Mouse (Mus musculus) midbrain, embryonic 15.5 days (tissue): ENCODE data around the gene Gng7. TPM values are rescaled to one million over a fixed set of nuclear protein-coding genes. Genes with fewer than 3 reads are reported as not detected.

Source experiments
- ATAC-seq: fragments of 200-750 bp; cut with Nextera tagmentation; replicated peaks from 2 replicates; pipeline ENCODE4 v1.8.0; 2017; ENCODE audit warnings: moderate TSS enrichment
- H3K27ac ChIP-seq: fragments of 300-500 bp; sonication (generic); 2 replicates; pipeline ENCODE4 v1.5.1; 2015; ENCODE audit warnings: mild to moderate bottlenecking, inconsistent platforms
- H3K27me3 ChIP-seq: fragments of 300-500 bp; sonication (generic); replicated peaks from 2 replicates; pipeline ENCODE4 v1.6.1; 2015; ENCODE audit warnings: inconsistent platforms
- H3K36me3 ChIP-seq: fragments of 300-500 bp; sonication (generic); replicated peaks from 2 replicates; pipeline ENCODE4 v1.6.1; 2015; ENCODE audit warnings: inconsistent platforms
- H3K4me1 ChIP-seq: fragments of 300-500 bp; sonication (generic); 2 replicates; pipeline ENCODE4 v1.6.1; 2015; ENCODE audit warnings: inconsistent platforms
- H3K4me2 ChIP-seq: fragments of 300-500 bp; sonication (generic); 2 replicates; pipeline ENCODE4 v1.6.1; 2015; ENCODE audit warnings: inconsistent platforms, mild to moderate bottlenecking, moderate library complexity
- H3K4me3 ChIP-seq: fragments of 300-500 bp; sonication (generic); 2 replicates; pipeline ENCODE4 v1.5.1; 2015; ENCODE audit warnings: mild to moderate bottlenecking, inconsistent platforms
- H3K9ac ChIP-seq: fragments of 300-500 bp; sonication (generic); 2 replicates; pipeline ENCODE4 v1.6.1; 2015; ENCODE audit warnings: mild to moderate bottlenecking, inconsistent platforms
- H3K9me3 ChIP-seq: fragments of 300-500 bp; sonication (generic); 2 replicates; pipeline ENCODE4 v1.6.1; 2016; ENCODE audit warnings: inconsistent platforms
- WGBS: fragments of 180-500 bp; shearing (Covaris S2); methylation state at CpG from one replicate; pipeline ENCODE4 v1.1.7; 2015; ENCODE audit warnings: mixed read lengths; 5-methylcytosine and 5-hydroxymethylcytosine counted together
- polyA plus RNA-seq: library from polyadenylated mRNA; unstranded; fragments of >200 nt; fragmentation: Nextera tagmentation; extraction: Ambion mirVana; gene quantifications from 2 replicates; pipeline ENCODE4 v1.2.1, GENCODE M21; 2015

Gene Gng7
- polyA plus RNA-seq, 1 experiment from 2014 or later = 19.0 TPM

DNA sequence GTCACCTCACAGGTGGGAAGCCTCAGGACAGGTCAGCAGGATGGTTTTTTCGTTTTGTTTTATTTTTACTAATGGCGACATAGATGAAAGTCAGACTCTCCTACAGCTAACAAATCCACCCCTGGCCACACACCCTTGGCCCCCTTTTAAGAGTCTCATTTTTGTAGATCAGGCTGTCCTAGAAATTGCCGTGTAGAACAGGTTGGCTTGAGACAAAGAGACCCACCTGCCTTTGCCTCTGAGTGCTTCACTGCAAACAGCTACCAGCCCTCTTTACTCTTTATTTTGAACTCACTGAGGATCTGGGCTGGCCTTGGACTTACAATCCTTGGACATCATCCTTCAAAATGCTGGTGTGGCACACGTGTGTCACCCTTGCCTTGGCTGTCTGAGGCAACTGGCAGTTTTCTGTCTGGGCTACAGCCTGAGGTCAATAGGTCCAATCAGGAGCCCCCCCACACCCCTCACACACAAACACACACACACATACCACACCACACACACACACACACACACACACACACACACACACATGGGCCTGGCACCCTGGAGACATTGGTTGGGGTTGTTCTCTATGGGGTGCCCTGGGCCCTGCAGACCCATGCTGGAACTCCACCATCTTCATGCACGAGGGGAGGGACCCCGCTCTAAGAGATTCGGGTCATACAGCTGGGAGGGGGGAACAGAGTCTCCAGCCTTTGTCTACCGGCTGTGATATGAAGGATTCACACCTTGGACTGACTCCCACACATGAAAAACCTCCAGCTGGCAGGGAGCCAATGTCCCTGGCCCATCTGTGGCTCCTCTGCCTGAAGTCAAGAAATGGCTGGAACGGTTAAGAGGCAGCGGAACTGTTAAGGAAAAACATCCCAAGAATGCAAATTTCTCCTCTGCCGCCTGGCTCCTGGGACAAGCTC is 42.4 kb downstream of the Gng7 start:
- H3K9ac ChIP-seq = no peak overlapping the region
- no peak overlapping the region for H3K27ac ChIP-seq
- H3K4me2 ChIP-seq = no peak overlapping the region
- no peak overlapping the region for H3K4me3 ChIP-seq
- H3K36me3 ChIP-seq = no peaks in the 10 kb centered on the region
- 62% methylated on average over 11 of the region's 11 CpGs for WGBS
- no peaks in the 10 kb centered on the region for H3K9me3 ChIP-seq
- H3K27me3 ChIP-seq = no peaks in the 10 kb centered on the region
- peaks cover 3% of the 10 kb centered on the region; the same call in 1 of the 2 replicates for H3K4me1 ChIP-seq
- no peak for ATAC-seq

- Histone ChIP-seq H3K36me3 (no peaks in the 10 kb centered on the region), H3K27me3 (no peaks in the 10 kb centered on the region), H3K4me3 (no peak overlapping the region), H3K4me1 (peaks cover 3% of the 10 kb centered on the region; the same call in 1 of the 2 replicates), H3K9ac (no peak overlapping the region), H3K27ac (no peak overlapping the region), H3K4me2 (no peak overlapping the region), H3K9me3 (no peaks in the 10 kb centered on the region)
- 85% methylated on average over 15 of the region's 15 CpGs for WGBS
- ATAC-seq = no peak
Observed at GRCm38 (mm10) chr10:80971533-80971932, 43.2 kb downstream of the Gng7 start.

DNA sequence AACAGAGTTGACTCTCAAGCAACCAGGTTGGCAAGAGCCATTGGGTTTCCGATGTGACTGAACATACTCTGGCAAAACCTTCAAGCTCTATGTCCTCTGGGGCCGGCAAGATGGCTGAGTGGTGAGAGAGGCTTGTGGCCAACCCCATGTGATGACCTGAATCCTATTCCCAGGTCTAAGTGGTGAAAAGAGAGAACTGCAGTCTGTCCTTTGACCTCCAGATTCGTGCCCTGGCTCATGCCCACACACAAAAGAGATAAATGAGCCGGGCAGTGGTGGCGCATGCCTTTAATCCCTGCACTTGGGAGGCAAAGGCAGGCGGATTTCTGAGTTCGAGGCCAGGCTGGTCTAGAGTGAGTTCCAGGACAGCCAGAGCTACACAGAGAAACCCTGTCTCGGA is 44.6 kb downstream of the Gng7 start:
- Histone ChIP-seq H3K4me2 (no peak overlapping the region), H3K27me3 (no peaks in the 10 kb centered on the region), H3K27ac (no peak overlapping the region), H3K9me3 (no peaks in the 10 kb centered on the region), H3K4me1 (peaks cover 3% of the 10 kb centered on the region; the same call in 1 of the 2 replicates), H3K36me3 (no peaks in the 10 kb centered on the region), H3K9ac (no peak overlapping the region), H3K4me3 (no peak overlapping the region)
- 85% methylated on average over 8 of the region's 8 CpGs for WGBS
- ATAC-seq = no peak

GRCm38 (mm10) chr10:80969298-80969697 is 45.4 kb downstream of the Gng7 start:
- no peak overlapping the region for H3K4me2 ChIP-seq
- H3K4me1 ChIP-seq = peaks cover 3% of the 10 kb centered on the region; the same call in 1 of the 2 replicates
- WGBS = 81% methylated on average over 3 of the region's 3 CpGs
- no peaks in the 10 kb centered on the region for H3K36me3 ChIP-seq
- H3K27me3 ChIP-seq = no peaks in the 10 kb centered on the region
- H3K4me3 ChIP-seq = no peak overlapping the region
- no peaks in the 10 kb centered on the region for H3K9me3 ChIP-seq
- no peak overlapping the region for H3K9ac ChIP-seq
- H3K27ac ChIP-seq = no peak overlapping the region
- no peak for ATAC-seq

GRCm38 (mm10) chr10:80968106-80968505 is 46.6 kb downstream of the Gng7 start:
- H3K27ac ChIP-seq = no peak overlapping the region
- 91% methylated on average over 4 of the region's 4 CpGs for WGBS
- H3K9me3 ChIP-seq = no peaks in the 10 kb centered on the region
- no peak overlapping the region for H3K4me2 ChIP-seq
- no peak overlapping the region for H3K9ac ChIP-seq
- H3K4me1 ChIP-seq = peaks cover 3% of the 10 kb centered on the region; the same call in 1 of the 2 replicates
- ATAC-seq = no peak
- no peaks in the 10 kb centered on the region for H3K36me3 ChIP-seq
- H3K4me3 ChIP-seq = no peak overlapping the region
- H3K27me3 ChIP-seq = no peaks in the 10 kb centered on the region

DNA sequence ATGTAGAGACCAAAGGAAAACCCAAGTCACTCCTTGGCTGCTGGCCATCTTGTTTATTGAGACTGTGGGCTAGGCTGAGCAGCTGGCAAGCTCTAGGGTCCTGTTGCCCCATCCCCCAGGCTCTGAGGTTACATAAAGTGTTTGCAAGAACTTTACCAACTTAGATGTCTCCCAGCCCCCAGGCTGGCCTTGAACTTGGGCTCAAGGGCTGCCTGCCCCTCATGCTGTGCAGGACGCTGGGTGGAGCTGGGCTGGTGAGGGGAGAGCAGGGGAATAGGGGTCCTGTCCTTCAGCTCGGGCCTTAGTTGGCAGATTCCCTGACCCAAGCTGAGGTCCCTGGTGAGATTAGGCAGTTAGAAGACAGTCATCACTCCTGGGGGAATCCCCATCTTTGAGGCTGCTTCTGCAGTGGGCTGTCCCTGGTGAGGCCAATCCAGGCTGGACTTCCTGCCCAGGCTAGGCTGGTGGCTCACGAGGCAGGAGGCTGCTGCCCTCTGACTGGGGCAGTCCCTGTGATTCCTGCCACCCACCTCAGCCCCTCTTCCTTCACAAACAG is 47.6 kb downstream of the Gng7 start:
- Histone ChIP-seq H3K4me1 (no peaks in the 10 kb centered on the region), H3K4me2 (no peak overlapping the region), H3K27me3 (no peaks in the 10 kb centered on the region), H3K27ac (no peak overlapping the region), H3K9ac (no peak overlapping the region), H3K9me3 (no peaks in the 10 kb centered on the region), H3K36me3 (no peaks in the 10 kb centered on the region), H3K4me3 (no peak overlapping the region)
- no peak for ATAC-seq
- 59% methylated on average over 3 of the region's 3 CpGs for WGBS

- Histone ChIP-seq H3K27ac (no peak overlapping the region), H3K4me3 (no peak overlapping the region), H3K27me3 (no peaks in the 10 kb centered on the region), H3K36me3 (no peaks in the 10 kb centered on the region), H3K4me2 (no peak overlapping the region), H3K9ac (no peak overlapping the region), H3K4me1 (no peaks in the 10 kb centered on the region), H3K9me3 (no peaks in the 10 kb centered on the region)
- ATAC-seq = no peak
- WGBS = 62% methylated on average over 12 of the region's 12 CpGs
Observed at GRCm38 (mm10) chr10:80966296-80966695, 48.4 kb downstream of the Gng7 start.

DNA sequence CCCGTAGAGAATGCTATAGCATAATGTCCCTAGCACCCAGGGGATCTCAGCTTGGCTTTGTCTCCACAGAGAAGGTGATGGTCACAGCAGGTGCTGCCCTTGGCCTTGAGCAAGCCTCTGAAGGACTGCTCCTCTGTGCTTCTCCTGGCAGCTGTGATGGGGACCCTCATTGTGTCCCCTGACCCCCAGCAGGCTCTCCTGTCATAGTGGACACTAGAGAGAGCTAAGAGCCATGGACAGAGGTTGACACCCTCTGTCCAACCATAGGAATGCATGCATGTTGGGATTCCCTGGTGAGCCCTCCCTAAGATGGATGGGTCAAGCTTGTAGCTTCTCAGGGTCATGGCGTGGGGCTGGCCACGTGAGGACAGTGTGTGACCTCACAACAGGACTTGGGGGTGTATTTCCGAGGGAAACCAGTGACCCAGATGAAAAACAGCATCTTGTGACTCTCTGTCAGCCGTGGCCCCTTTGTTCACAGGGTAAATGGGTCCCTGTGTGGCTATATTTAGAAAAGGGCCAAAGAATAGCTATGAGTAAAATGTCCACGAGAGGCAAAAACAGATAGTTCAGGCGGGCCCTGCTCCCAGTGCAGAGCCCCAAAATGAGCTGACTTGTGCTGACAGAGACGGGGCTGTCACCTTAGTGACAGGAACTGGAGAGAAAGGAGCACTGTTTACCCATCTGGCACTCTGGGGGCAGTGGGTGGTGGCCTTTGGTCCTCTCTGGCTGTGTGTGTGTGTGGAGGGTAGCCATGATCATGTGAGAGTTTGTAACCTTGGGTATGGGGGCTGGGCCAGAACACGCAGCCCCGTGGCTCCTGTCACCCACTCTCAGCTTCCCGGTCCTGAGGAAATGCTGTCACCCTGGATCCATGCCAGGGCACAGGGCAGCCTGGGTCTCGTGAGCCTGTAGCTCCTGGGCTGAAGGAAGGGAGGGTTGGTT is 51.4 kb downstream of the Gng7 start:
- no peak overlapping the region for H3K9ac ChIP-seq
- no peaks in the 10 kb centered on the region for H3K27me3 ChIP-seq
- 61% methylated on average over 12 of the region's 12 CpGs for WGBS
- no peaks in the 10 kb centered on the region for H3K36me3 ChIP-seq
- no peak overlapping the region for H3K4me3 ChIP-seq
- no peak overlapping the region for H3K27ac ChIP-seq
- no peaks in the 10 kb centered on the region for H3K4me1 ChIP-seq
- no peaks in the 10 kb centered on the region for H3K9me3 ChIP-seq
- no peak for ATAC-seq
- no peak overlapping the region for H3K4me2 ChIP-seq

DNA sequence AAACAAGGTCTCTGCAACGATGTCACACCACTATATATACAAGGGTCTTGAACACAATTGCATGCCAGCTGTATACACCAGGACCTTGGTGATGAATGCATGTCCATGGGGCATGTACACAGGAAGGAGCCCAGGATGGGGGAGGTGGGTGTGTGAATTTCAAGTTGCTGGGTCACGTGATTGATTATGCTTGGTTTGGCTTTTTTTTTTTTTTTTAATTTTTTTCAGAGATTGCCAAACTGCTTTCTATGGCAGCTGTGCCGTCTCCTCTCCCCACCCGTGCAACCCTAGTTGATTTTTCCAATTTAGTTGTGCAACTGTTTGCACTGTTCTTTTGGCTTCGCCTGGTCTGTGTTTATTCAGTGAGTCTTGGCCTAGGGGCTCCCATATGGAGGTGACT is 52.2 kb downstream of the Gng7 start:
- no peak overlapping the region for H3K4me2 ChIP-seq
- H3K4me3 ChIP-seq = no peak overlapping the region
- no peaks in the 10 kb centered on the region for H3K4me1 ChIP-seq
- WGBS = 81% methylated on average over 5 of the region's 5 CpGs
- H3K9ac ChIP-seq = no peak overlapping the region
- ATAC-seq = no peak
- no peaks in the 10 kb centered on the region for H3K27me3 ChIP-seq
- no peaks in the 10 kb centered on the region for H3K9me3 ChIP-seq
- no peak overlapping the region for H3K27ac ChIP-seq
- H3K36me3 ChIP-seq = no peaks in the 10 kb centered on the region

DNA sequence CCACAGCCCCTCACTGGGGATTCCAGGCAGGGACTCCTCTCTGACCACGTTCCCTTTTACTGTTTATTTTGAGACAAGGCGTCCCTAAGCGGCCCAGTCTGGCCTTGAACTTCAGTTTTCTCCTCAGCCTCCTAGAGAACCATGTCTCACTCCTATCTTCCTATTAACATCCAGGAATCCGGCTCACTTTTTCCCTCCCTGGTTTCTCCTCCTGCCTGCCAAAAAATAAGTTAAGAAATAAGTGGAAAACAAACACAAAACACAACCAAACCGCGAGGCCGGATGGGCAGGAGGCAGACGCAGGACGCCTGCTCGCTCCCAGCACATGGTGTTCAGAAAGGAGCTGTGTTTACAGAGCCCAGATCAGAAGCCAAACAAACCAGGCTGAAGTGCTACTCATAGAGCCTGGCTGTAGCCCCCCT is 52.7 kb downstream of the Gng7 start:
- no peak overlapping the region for H3K27ac ChIP-seq
- H3K9me3 ChIP-seq = no peaks in the 10 kb centered on the region
- no peak for ATAC-seq
- 49% methylated on average over 10 of the region's 10 CpGs for WGBS
- no peaks in the 10 kb centered on the region for H3K36me3 ChIP-seq
- no peaks in the 10 kb centered on the region for H3K4me1 ChIP-seq
- no peak overlapping the region for H3K9ac ChIP-seq
- no peak overlapping the region for H3K4me2 ChIP-seq
- H3K27me3 ChIP-seq = no peaks in the 10 kb centered on the region
- no peak overlapping the region for H3K4me3 ChIP-seq

GRCm38 (mm10) chr10:80960551-80961508 is 53.9 kb downstream of the Gng7 start:
- WGBS = 12% methylated on average over 15 of the region's 16 CpGs
- H3K4me3 ChIP-seq = no peak overlapping the region
- H3K4me1 ChIP-seq = 0 out of 2 replicates have a peak, but pooled peaks cover 1% of the 10 kb centered on the region
- H3K9me3 ChIP-seq = no peaks in the 10 kb centered on the region
- H3K27me3 ChIP-seq = no peaks in the 10 kb centered on the region
- H3K9ac ChIP-seq = no peak overlapping the region
- no peak overlapping the region for H3K4me2 ChIP-seq
- H3K27ac ChIP-seq = 0 out of 2 replicates have a peak overlapping the region, but pooled peaks have one; percentile 40
- no peaks in the 10 kb centered on the region for H3K36me3 ChIP-seq
- no peak for ATAC-seq
